Mouse (Mus musculus) CH12.LX (cell line): Measurements from ENCODE around the gene Axdnd1. TPM values are rescaled to one million over a fixed set of nuclear protein-coding genes. Genes with fewer than 3 reads are reported as not detected.

Experiments used
- DNase-seq: peaks from one replicate; pipeline ENCODE4 v3.0.0-alpha.2; 2013; ENCODE audit errors: extremely low read depth
- H3K27ac ChIP-seq: 2 replicates; pipeline ENCODE4 v1.5.1; 2012; ENCODE audit warnings: low read depth, mild to moderate bottlenecking, control low read depth, moderate library complexity; ENCODE audit not compliant: insufficient read depth
- H3K27me3 ChIP-seq: replicated peaks from 2 replicates; pipeline ENCODE3; 2012; ENCODE audit warnings: inconsistent platforms
- H3K36me3 ChIP-seq, 2 experiments: replicated peaks in 1 of 2; 2 replicates each; pipeline versions ENCODE3 to v1.6.1; 2012; ENCODE audit warnings: inconsistent platforms in 1 of 2, low read length in 1 of 2, mild to moderate bottlenecking in 1 of 2, mixed read lengths in 1 of 2, moderate library complexity in 1 of 2; ENCODE audit not compliant: control insufficient read depth in 1 of 2, insufficient read depth in 1 of 2
- H3K4me1 ChIP-seq, 2 experiments: 2 replicates each; pipeline ENCODE4 v1.6.1; 2012; ENCODE audit warnings: inconsistent platforms in 1 of 2, moderate library complexity in 1 of 2; ENCODE audit not compliant: insufficient read depth in 2 of 2, control insufficient read depth in 1 of 2
- H3K4me2 ChIP-seq: 2 replicates; pipeline ENCODE4 v1.6.1; 2012; ENCODE audit warnings: low read depth, mild to moderate bottlenecking, control low read depth; ENCODE audit not compliant: poor library complexity, insufficient read depth, severe bottlenecking
- H3K4me3 ChIP-seq, 3 experiments: fragments of 150-350 bp in 1 of 3; sonication (generic) in 1 of 3; replicated peaks in 1 of 3; 2 replicates each; pipeline versions ENCODE3 to v1.5.1; 2011 to 2012; ENCODE audit warnings: low read depth in 2 of 3, low read length in 2 of 3, mild to moderate bottlenecking in 2 of 3, moderate library complexity in 2 of 3, control low read depth in 1 of 3, improper control_type of control experiment in 1 of 3, inconsistent platforms in 1 of 3, mixed read lengths in 1 of 3; ENCODE audit not compliant: poor library complexity in 1 of 3
- H3K79me2 ChIP-seq: replicated peaks from 2 replicates; pipeline ENCODE4 v1.6.1; 2012; ENCODE audit warnings: mild to moderate bottlenecking, moderate library complexity; ENCODE audit not compliant: control insufficient read depth, poor library complexity, insufficient read depth, severe bottlenecking; ENCODE audit errors: extremely low read depth
- H3K9ac ChIP-seq: 2 replicates; pipeline ENCODE4 v1.6.1; 2012; ENCODE audit warnings: low read depth, mild to moderate bottlenecking, control low read depth, moderate library complexity; ENCODE audit not compliant: insufficient read depth
- H3K9me3 ChIP-seq: replicated peaks from 2 replicates; pipeline ENCODE3; 2012; ENCODE audit warnings: low read length, inconsistent platforms, mixed read lengths
- BHLHE40 ChIP-seq: IDR thresholded peaks from 2 replicates; pipeline ENCODE4 v1.6.1; 2011; ENCODE audit warnings: mild to moderate bottlenecking, low read depth, low read length, improper control_type of control experiment
- CHD1 ChIP-seq: IDR thresholded peaks from 2 replicates; pipeline ENCODE4 v1.6.1; 2012; ENCODE audit warnings: low read depth, low read length, improper control_type of control experiment, inconsistent platforms
- CHD2 ChIP-seq: IDR thresholded peaks from 2 replicates; pipeline ENCODE4 v1.6.1; 2011; ENCODE audit warnings: low read length, improper control_type of control experiment
- CTCF ChIP-seq, 2 experiments: IDR thresholded peaks in 1 of 2; conservative IDR thresholded peaks in 1 of 2; 2 replicates each; pipeline ENCODE4 v1.5.1; 2011 to 2012; ENCODE audit warnings: low read depth in 2 of 2, low read length in 2 of 2, improper control_type of control experiment in 1 of 2, inconsistent platforms in 1 of 2, mild to moderate bottlenecking in 1 of 2, moderate library complexity in 1 of 2
- ELF1 ChIP-seq: IDR thresholded peaks from 2 replicates; pipeline ENCODE4 v1.6.1; 2014; ENCODE audit warnings: low read depth, mild to moderate bottlenecking, inconsistent platforms, low read length, improper control_type of control experiment
- ETS1 ChIP-seq: conservative IDR thresholded peaks from 2 replicates; pipeline ENCODE4 v1.6.1; 2012; ENCODE audit warnings: low read depth, mild to moderate bottlenecking, inconsistent platforms, low read length, improper control_type of control experiment, moderate library complexity
- JUND ChIP-seq: conservative IDR thresholded peaks from 2 replicates; pipeline ENCODE4 v1.6.1; 2011; ENCODE audit warnings: low read depth, low read length, improper control_type of control experiment
- KAT2A ChIP-seq: IDR thresholded peaks from 2 replicates; pipeline ENCODE4 v1.6.1; 2012; ENCODE audit warnings: low read length, improper control_type of control experiment, inconsistent platforms; ENCODE audit not compliant: insufficient replicate concordance
- MAFK ChIP-seq: IDR thresholded peaks from 2 replicates; pipeline ENCODE4 v1.6.1; 2011; ENCODE audit warnings: low read length, improper control_type of control experiment; ENCODE audit not compliant: insufficient replicate concordance
- NRF1 ChIP-seq: IDR thresholded peaks from 2 replicates; pipeline ENCODE4 v1.6.1; 2014; ENCODE audit warnings: low read depth, mild to moderate bottlenecking, inconsistent platforms, low read length, improper control_type of control experiment, moderate library complexity
- PAX5 ChIP-seq: IDR thresholded peaks from 2 replicates; pipeline ENCODE4 v1.6.1; 2012; ENCODE audit warnings: low read length, inconsistent platforms, mixed read lengths
- RAD21 ChIP-seq: IDR thresholded peaks from 2 replicates; pipeline ENCODE4 v1.6.1; 2011; ENCODE audit warnings: low read depth, mild to moderate bottlenecking, low read length, improper control_type of control experiment, moderate library complexity
- SIN3A ChIP-seq: IDR thresholded peaks from 2 replicates; pipeline ENCODE4 v1.6.1; 2012; ENCODE audit warnings: low read length, improper control_type of control experiment, inconsistent platforms
- SMC3 ChIP-seq: IDR thresholded peaks from 2 replicates; pipeline ENCODE4 v1.6.1; 2011; ENCODE audit warnings: low read depth, low read length, improper control_type of control experiment
- TBP ChIP-seq: conservative IDR thresholded peaks from 2 replicates; pipeline ENCODE4 v1.6.1; 2011; ENCODE audit warnings: low read depth, low read length, improper control_type of control experiment
- USF2 ChIP-seq: conservative IDR thresholded peaks from 2 replicates; pipeline ENCODE4 v1.6.1; 2011; ENCODE audit warnings: low read depth, low read length, improper control_type of control experiment
- ZMIZ1 ChIP-seq: IDR thresholded peaks from 2 replicates; pipeline ENCODE4 v1.6.1; 2012; ENCODE audit warnings: low read depth, mild to moderate bottlenecking, inconsistent platforms, low read length, improper control_type of control experiment
- dilution Hi-C: fragments of 300-500 bp; cut with MboI; formaldehyde crosslinking; loops from 2 replicates; pipeline ENCODE4 v1.14.3; 2020; ENCODE audit warnings: low sequenced_read_pairs; ENCODE audit not compliant: extremely low pct_unique_long_range_greater_than_20kb, extremely low pct_ligation_motif_present
- in situ Hi-C: fragments of 300-500 bp; cut with MboI; formaldehyde crosslinking; loops from 3 replicates; pipeline ENCODE4 v1.14.3; 2019; ENCODE audit warnings: low sequenced_read_pairs, low pct_ligation_motif_present, low pct_unique_long_range_greater_than_20kb, mixed read lengths
- polyA plus RNA-seq: library from polyadenylated mRNA; unstranded; fragments of >175 nt; gene quantifications from 2 replicates; pipeline ENCODE4 v1.2.1, GENCODE M21; 2012; ENCODE audit warnings: low read depth; ENCODE audit not compliant: insufficient read length
- total RNA-seq, 2 experiments: library from RNA; depleted of rRNA; stranded (reverse); fragments of 300-350 nt in 1 of 2; fragments of >200 nt in 1 of 2; gene quantifications; 2 replicates each; pipeline ENCODE4 v1.2.3; 2012 to 2014

The Axdnd1 gene
- total and polyA plus RNA-seq, 3 experiments = not detected

DNA sequence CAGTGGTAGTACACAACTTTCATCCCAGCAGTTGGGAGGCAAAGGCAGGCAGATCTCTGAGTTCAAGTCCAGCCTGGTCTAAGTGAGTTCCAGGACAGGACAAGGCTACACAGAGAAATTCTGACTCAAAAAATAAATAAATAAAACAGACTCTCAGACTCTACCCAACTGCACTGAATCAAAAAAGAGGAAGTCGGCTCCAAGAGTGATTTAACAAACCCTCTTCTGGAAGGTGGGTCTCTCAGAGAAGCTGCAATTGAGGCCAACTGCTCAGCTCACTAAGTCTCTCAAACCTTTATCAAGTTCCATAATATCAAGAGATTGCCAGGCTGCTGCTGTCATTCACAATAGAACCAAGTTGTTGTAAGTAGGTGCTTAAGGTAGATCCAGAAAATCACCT is 112.4 kb downstream of the Axdnd1 start:
- Histone ChIP-seq H3K4me3 (no peak overlapping the region), H3K9me3 (no peaks in the 10 kb centered on the region), H3K79me2 (no peaks in the 10 kb centered on the region), H3K27ac (no peak overlapping the region), H3K4me2 (no peak overlapping the region), H3K9ac (no peak overlapping the region), H3K4me1 (peaks cover 0 to 4% of the 10 kb centered on the region in 2 experiments; a peak in 1 of 4 replicates), H3K27me3 (no peaks in the 10 kb centered on the region), H3K36me3 (no peaks in the 10 kb centered on the region)
- DNase-seq = peak; percentile 8
- no peak for TF ChIP-seq BHLHE40
- no peak for TF ChIP-seq MAFK
- TF ChIP-seq PAX5 = no peak
- no peak for TF ChIP-seq SIN3A
- no peak for TF ChIP-seq TBP
- no peak for TF ChIP-seq ETS1
- no peak for TF ChIP-seq CTCF (conservative IDR thresholded peaks at IDR 0.05 in 1 of 2, IDR thresholded peaks at IDR 0.05 in 1 of 2; ENCODE audit: low read depth in 2 of 2, low read length in 2 of 2)
- no peak for TF ChIP-seq ELF1
- TF ChIP-seq RAD21 = no peak
- no peak for TF ChIP-seq CHD2
- no peak for TF ChIP-seq KAT2A
- no peak for TF ChIP-seq NRF1
- TF ChIP-seq SMC3 = no peak
- no peak for TF ChIP-seq ZMIZ1
- no peak for TF ChIP-seq CHD1
- TF ChIP-seq USF2 = no peak
- in situ Hi-C loops = no loop called here
- dilution Hi-C loops = no loop called here

DNA sequence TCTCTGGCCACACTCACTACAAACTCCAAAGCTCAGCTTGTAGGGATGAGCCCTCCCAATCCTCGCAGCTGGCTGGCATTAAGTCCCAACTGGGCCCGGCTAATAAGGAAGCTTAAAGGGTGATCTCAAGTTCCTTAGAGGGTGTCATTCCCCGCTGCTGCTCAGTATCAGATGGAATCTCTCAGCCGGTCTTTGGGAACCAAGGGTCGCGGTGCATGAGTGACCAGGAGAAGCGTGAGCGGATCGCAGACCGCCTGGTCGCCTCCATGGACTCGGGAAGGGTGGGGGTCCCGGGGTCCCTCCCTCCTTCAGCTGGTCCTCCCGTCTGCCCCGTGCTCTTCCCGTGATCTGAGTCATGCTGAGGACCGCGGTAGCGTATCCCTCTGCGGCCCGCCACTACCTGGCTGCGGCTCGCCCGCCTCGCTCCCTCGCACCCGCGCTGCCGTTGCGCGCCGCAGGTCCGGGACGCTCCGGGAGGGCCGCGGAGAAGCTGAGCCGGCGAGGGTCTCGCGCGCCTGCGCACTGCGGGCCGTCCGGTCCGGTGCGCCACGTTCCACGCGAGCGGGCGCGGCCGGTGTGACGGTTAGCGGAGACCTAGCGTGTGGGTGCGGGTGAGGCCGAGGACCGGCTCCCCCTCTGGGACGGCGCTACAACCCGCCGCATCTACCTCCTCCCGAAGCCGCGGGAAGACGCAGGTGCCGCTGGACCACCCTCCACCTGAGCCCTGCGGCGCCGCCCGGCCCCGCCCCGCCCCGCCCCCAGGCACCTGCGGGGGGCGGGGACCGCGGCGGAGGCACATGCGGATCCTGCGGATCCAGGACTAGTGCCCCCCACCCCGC is 117.8 kb downstream of the Axdnd1 start, which contains the start of gene Tdrd5:
Gene Tdrd5, minus strand, starts transcription at position 754 of the 839 bp plus-strand sequence.
- no peaks in the 10 kb centered on the region for H3K79me2 ChIP-seq
- no peak within 1 kb of the TSS for H3K9ac ChIP-seq
- dilution Hi-C loops (no loop called here), in situ Hi-C loops (no loop called here)
- no peak within 1 kb of the TSS for H3K4me2 ChIP-seq
- no peaks in the 10 kb centered on the region for H3K27me3 ChIP-seq
- H3K36me3 ChIP-seq = no peaks in the 10 kb centered on the region
- no peak for TF ChIP-seq SMC3
- TF ChIP-seq JUND = no peak
- TF ChIP-seq CTCF (conservative IDR thresholded peaks at IDR 0.05 in 1 of 2, IDR thresholded peaks at IDR 0.05 in 1 of 2; ENCODE audit: low read depth in 2 of 2, low read length in 2 of 2) = no peak
- DNase-seq = no peak
- H3K9me3 ChIP-seq = peaks cover 3% of the 10 kb centered on the region
- H3K4me3 ChIP-seq = no peak within 1 kb of the TSS
- no peak within 1 kb of the TSS for H3K27ac ChIP-seq
- no peaks in the 10 kb centered on the region for H3K4me1 ChIP-seq
